Mouse (Mus musculus): ENCODE data around the gene Map2k5. TPM values are rescaled to one million over a fixed set of nuclear protein-coding genes. Genes with fewer than 3 reads are reported as not detected.

The Map2k5 gene
- 25.8 and 26.1 TPM in 2 replicates for total RNA-seq (2017)

DNA sequence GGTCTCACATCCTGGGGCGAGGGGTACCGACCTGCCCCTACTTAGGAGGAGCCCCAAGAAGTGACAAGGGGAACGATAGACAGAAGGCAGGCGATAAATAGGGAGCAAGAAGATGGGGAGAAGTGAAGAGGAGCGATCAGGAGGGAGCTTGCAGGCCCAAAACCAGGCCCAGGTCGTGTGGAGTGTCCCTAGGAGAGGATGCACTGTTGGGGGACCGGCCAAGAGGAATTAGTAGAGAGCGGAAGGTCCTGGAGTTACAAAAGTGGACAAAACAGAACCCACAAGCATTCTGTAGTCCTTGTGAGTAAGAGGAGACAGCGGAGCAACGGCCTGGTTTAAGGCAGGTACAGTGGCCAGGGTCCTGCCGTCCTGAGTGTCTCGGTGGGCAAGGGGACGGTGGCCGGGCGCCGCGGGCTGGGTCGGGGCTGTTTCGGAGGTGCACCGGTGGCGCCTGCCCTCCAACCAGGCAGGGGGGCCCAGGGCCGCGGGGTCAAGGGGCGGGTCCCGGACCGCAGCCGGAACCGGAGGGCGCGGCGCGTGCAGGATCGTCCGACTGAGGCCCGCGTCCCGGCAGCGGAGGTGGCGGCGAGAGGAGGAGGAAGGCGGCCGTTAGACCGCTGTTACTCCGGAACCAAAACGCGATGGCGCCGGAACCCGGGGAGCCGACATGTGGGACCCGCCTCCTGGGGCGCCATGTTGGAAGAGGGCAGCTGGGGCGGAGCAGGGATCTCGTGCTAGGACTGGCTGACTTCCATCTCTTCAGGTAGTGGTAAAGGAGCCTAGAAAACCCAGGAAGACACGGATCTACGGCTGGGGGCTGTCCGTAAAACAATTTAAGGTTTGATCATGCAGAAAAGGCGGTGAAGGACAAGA is at the start of gene Map2k5:
Gene Map2k5, minus strand, starts transcription at position 633 of the 873 bp plus-strand sequence.
- ATAC-seq (replicated peaks in 1 of 2; ENCODE audit: insufficient read depth in 1 of 2, low FRiP score in 2 of 2, low TSS enrichment in 1 of 2, low read depth in 1 of 2, poor library complexity in 2 of 2, severe bottlenecking in 2 of 2) = peak; percentile 92 to 96

GRCm38 (mm10) chr9:63421096-63421736 is 43.5 kb upstream of the Map2k5 start:
- ATAC-seq (replicated peaks in 1 of 2; ENCODE audit: insufficient read depth in 1 of 2, low FRiP score in 2 of 2, low TSS enrichment in 1 of 2, low read depth in 1 of 2, poor library complexity in 2 of 2, severe bottlenecking in 2 of 2) = no peak

DNA sequence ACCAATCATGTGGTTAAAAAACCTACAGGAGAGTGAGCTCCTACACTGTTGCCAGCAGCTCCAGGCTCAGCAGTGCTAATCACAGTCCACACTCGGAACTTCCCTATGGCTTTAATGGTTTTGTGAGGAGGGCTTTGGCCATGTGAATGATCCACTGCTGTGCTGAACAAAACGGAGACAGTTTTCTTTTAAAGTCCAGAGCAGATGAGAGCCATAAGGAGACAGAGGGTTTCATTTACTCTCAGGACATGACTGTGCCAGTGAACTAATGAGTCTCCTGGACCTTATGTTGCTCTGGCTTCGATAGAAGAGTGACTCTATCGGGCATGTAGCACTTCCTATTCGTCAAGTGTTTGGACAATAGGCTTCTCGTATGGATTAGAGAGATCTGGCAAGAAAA is 42.7 kb upstream of the Map2k5 start:
- no peak for ATAC-seq (replicated peaks in 1 of 2; ENCODE audit: insufficient read depth in 1 of 2, low FRiP score in 2 of 2, low TSS enrichment in 1 of 2, low read depth in 1 of 2, poor library complexity in 2 of 2, severe bottlenecking in 2 of 2)

GRCm38 (mm10) chr9:63400176-63400575 is 22.5 kb upstream of the Map2k5 start:
- no peak for ATAC-seq (replicated peaks in 1 of 2; ENCODE audit: insufficient read depth in 1 of 2, low FRiP score in 2 of 2, low TSS enrichment in 1 of 2, low read depth in 1 of 2, poor library complexity in 2 of 2, severe bottlenecking in 2 of 2)

- ATAC-seq (replicated peaks in 1 of 2; ENCODE audit: insufficient read depth in 1 of 2, low FRiP score in 2 of 2, low TSS enrichment in 1 of 2, low read depth in 1 of 2, poor library complexity in 2 of 2, severe bottlenecking in 2 of 2) = peak in 1 of 2 experiments; percentile 35; a peak in 2 of 4 replicates
Measured at GRCm38 (mm10) chr9:63399463-63399815, 21.7 kb upstream of the Map2k5 start.

DNA sequence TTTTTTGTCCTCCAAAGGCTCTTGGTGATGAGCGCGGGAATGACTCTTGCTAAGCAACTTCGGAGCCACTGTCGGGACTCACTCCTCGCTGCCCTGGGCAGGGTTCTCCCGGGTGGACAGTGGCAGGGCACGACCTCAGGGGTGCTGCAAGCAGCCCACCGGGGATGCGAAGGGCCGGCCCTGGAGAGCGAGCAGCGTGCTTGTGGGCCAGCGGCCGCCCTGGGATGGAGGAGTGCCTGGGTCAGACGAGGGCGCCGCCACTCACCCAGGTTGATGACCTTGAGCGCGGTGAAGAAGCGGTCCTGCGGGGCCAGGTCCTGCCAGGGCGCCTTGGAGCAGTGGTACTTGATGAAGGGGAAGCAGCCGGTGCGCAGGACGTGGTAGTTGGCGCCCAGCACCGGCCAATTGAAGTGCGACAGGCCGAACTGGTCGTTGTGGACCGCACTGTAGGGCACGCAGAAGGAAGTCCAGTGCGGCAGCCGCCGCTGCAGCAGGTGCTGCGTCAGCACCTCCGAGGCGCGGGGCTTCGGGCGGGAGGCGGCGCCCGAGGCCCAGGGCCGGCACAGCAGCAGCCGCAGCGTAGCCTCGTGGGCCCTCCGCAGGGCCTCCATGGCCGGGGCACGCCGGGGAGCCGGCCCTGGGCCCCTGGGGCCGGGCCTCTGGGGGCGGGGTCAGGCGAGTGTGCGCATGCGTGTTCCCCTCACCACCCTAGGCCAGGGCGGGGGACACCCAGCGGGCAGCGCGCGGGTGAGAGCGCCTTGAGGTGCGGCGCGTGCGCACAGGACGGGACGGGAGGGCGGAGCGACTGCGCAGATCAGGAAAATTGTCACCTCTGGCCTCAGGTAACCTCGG is 21.1 kb upstream of the Map2k5 start, which contains the start of gene 2300009A05Rik:
Gene 2300009A05Rik, minus strand, starts transcription at position 636 of the 852 bp plus-strand sequence.
- peak; percentile 91 to 94 for ATAC-seq (replicated peaks in 1 of 2; ENCODE audit: insufficient read depth in 1 of 2, low FRiP score in 2 of 2, low TSS enrichment in 1 of 2, low read depth in 1 of 2, poor library complexity in 2 of 2, severe bottlenecking in 2 of 2)

DNA sequence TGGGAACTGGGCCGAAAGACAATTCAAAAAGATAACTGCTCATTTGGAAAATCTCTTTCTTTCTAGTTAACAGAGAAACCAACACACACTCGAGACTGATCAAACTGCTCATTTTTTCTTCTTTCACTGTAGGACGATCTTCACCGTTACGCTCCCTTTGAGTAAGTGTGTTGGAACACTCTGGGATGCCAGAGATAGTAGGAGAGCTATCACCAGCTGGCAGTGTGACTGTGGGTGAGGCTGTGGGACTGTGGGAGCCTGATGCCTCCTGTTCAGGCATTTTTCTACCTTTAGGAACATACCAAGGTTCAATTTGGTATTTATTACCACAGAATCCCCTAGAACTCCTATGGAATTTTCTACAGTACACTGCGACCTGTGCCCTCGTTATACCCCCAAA is 17.9 kb upstream of the Map2k5 start:
- ATAC-seq (replicated peaks in 1 of 2; ENCODE audit: insufficient read depth in 1 of 2, low FRiP score in 2 of 2, low TSS enrichment in 1 of 2, low read depth in 1 of 2, poor library complexity in 2 of 2, severe bottlenecking in 2 of 2) = no peak

DNA sequence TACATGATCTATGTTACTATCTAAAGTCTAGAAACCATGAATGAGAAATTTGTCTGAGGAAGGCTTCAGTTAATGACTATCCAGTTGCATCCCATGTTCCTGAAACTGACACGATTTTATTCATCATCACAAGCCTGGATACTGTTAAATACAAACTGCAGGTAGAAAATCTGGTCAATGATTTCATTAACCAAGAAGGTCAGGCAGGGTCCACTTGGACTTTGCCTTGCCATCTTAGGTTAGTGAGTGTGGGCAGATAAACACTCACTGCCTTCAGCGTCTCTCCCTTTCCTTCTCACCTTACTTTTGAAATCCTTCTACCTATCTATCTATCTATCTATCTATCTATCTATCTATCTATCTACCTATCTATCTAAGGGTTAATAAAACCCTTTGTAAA is 13.6 kb upstream of the Map2k5 start:
- no peak for ATAC-seq (replicated peaks in 1 of 2; ENCODE audit: insufficient read depth in 1 of 2, low FRiP score in 2 of 2, low TSS enrichment in 1 of 2, low read depth in 1 of 2, poor library complexity in 2 of 2, severe bottlenecking in 2 of 2)

GRCm38 (mm10) chr9:63382761-63383160 is 5.1 kb upstream of the Map2k5 start:
- no peak for ATAC-seq (replicated peaks in 1 of 2; ENCODE audit: insufficient read depth in 1 of 2, low FRiP score in 2 of 2, low TSS enrichment in 1 of 2, low read depth in 1 of 2, poor library complexity in 2 of 2, severe bottlenecking in 2 of 2)

DNA sequence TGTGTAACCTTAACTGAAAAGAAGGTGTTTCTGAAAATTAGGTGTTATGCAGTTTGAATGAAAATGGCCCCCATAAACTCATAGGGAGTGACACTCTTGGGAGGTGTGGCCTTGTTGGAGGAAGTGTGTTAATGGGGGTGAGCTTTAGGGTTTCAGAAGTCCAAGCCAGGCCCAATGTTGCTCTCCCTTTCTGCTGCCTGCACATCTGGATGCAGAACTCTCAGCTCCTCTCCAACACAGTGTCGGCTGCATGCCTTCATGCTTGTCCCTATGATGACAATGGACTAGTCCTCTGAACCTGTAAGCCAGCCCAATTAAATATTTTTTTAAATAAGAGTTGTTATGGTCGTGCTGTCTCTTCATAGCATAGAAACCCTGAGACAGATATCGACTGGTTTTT is 2.6 kb upstream of the Map2k5 start:
- no peak for ATAC-seq (replicated peaks in 1 of 2; ENCODE audit: insufficient read depth in 1 of 2, low FRiP score in 2 of 2, low TSS enrichment in 1 of 2, low read depth in 1 of 2, poor library complexity in 2 of 2, severe bottlenecking in 2 of 2)

- no peak for ATAC-seq (replicated peaks in 1 of 2; ENCODE audit: insufficient read depth in 1 of 2, low FRiP score in 2 of 2, low TSS enrichment in 1 of 2, low read depth in 1 of 2, poor library complexity in 2 of 2, severe bottlenecking in 2 of 2)
Measured at GRCm38 (mm10) chr9:63378174-63378573, 472 bp upstream of the Map2k5 start.

GRCm38 (mm10) chr9:63373315-63373714 is 4.4 kb downstream of the Map2k5 start:
- ATAC-seq (replicated peaks in 1 of 2; ENCODE audit: insufficient read depth in 1 of 2, low FRiP score in 2 of 2, low TSS enrichment in 1 of 2, low read depth in 1 of 2, poor library complexity in 2 of 2, severe bottlenecking in 2 of 2) = no peak

DNA sequence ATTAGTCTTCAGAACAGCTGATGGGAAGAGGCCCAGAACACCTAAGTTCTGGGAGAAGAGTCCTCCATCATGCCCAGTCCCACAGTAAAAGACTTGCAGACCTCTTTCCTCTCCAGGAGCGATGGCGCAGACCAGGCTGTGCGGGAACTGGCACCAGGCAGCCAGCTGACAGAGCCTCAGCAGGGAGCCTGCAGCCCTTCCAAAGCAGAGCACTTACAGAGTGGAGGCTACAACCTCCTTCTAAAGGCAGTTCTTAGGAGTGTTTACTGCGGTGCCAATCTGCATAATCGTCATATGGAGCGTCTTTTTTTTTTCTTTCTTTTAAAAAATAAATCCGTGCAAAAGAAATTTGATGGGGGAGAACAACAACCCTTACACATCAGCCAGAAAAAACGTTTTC is 5.2 kb downstream of the Map2k5 start:
- ATAC-seq (replicated peaks in 1 of 2; ENCODE audit: insufficient read depth in 1 of 2, low FRiP score in 2 of 2, low TSS enrichment in 1 of 2, low read depth in 1 of 2, poor library complexity in 2 of 2, severe bottlenecking in 2 of 2) = no peak

DNA sequence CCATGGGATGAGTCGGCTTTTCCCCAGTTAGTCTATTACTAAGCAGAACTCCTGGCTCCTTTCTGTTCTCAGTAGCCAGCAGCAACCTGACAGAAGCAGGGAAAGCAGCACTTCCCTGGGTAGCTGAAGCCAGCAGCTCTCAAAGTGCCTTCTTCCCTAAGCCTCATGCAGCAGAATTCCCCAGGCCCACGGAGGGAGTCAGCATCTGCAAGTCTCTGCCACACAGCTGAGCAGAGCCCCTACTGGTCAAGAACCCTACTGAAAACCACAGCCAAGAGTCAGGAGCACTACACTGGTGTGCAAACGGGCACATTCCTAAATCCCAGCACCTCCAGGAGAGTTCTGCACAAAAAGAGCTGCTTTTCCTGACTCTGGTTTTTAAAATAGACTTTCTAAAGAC is 17.3 kb downstream of the Map2k5 start:
- no peak for ATAC-seq (replicated peaks in 1 of 2; ENCODE audit: insufficient read depth in 1 of 2, low FRiP score in 2 of 2, low TSS enrichment in 1 of 2, low read depth in 1 of 2, poor library complexity in 2 of 2, severe bottlenecking in 2 of 2)

DNA sequence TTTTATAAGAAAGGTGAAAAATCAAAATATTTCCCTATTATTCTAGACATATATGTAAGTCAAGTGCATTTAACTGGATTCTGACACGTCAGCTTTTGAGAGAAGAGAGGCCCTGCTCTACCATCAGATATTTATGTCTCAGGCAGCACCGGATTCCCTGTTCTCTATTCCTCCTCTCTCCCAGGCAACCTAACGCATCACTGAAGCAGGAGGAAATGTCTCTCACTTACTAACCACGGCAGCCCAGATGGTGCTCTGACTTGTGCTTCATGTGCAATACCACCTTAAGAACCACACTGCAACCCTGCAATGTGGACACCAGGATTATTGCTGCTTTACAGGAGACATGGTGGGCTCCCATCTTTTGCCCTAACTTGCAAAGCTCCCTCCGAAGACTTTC is 18.7 kb downstream of the Map2k5 start:
- ATAC-seq (replicated peaks in 1 of 2; ENCODE audit: insufficient read depth in 1 of 2, low FRiP score in 2 of 2, low TSS enrichment in 1 of 2, low read depth in 1 of 2, poor library complexity in 2 of 2, severe bottlenecking in 2 of 2) = no peak

GRCm38 (mm10) chr9:63356721-63357120 is 21.0 kb downstream of the Map2k5 start:
- ATAC-seq (replicated peaks in 1 of 2; ENCODE audit: insufficient read depth in 1 of 2, low FRiP score in 2 of 2, low TSS enrichment in 1 of 2, low read depth in 1 of 2, poor library complexity in 2 of 2, severe bottlenecking in 2 of 2) = no peak

DNA sequence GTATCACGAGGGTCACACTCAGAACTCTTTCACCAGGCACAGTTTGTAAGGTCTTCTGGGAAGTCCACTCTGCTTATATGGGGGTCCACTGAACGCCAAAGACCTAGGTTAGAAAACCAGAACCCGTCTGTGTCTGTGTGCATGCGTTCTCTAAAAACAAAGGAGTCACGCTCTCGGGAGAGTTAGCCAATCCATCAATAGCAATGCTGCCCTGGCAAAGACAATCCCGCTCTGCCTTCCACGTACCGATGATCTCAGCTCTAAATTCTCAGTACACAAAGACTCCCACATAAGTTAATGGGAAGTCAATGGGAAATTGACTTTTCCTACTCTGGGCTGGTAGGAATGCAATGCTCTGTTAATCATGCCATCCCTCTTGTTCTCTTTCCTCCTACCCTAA is 21.4 kb downstream of the Map2k5 start:
- no peak for ATAC-seq (replicated peaks in 1 of 2; ENCODE audit: insufficient read depth in 1 of 2, low FRiP score in 2 of 2, low TSS enrichment in 1 of 2, low read depth in 1 of 2, poor library complexity in 2 of 2, severe bottlenecking in 2 of 2)

- ATAC-seq (replicated peaks in 1 of 2; ENCODE audit: insufficient read depth in 1 of 2, low FRiP score in 2 of 2, low TSS enrichment in 1 of 2, low read depth in 1 of 2, poor library complexity in 2 of 2, severe bottlenecking in 2 of 2) = no peak
Measured at GRCm38 (mm10) chr9:63354168-63354567, 23.5 kb downstream of the Map2k5 start.

Measured in hematopoietic stem cell, adult 5-6 weeks (primary cell).